Mouse (Mus musculus) kidney, embryonic 16.5 days (tissue): ENCODE results near the gene E030018B13Rik. TPM values are rescaled to one million over a fixed set of nuclear protein-coding genes. Genes with fewer than 3 reads are reported as not detected.

ENCODE experiments used
- ATAC-seq: fragments of 200-750 bp; cut with Nextera tagmentation; 2 replicates; pipeline ENCODE4 v1.8.0; 2017; ENCODE audit warnings: moderate TSS enrichment; ENCODE audit not compliant: low FRiP score, low TSS enrichment
- H3K27ac ChIP-seq: fragments of 300-500 bp; sonication (generic); 2 replicates; pipeline ENCODE4 v1.5.1; 2014; ENCODE audit warnings: low read length
- H3K27me3 ChIP-seq: fragments of 300-500 bp; sonication (generic); 2 replicates; pipeline ENCODE4 v1.6.1; 2014; ENCODE audit warnings: low read length, control low read depth, mixed read lengths; ENCODE audit not compliant: insufficient read depth
- H3K36me3 ChIP-seq: fragments of 300-500 bp; sonication (generic); 2 replicates; pipeline ENCODE4 v1.6.1; 2014; ENCODE audit warnings: low read length, control low read depth, mixed read lengths; ENCODE audit not compliant: insufficient read depth
- H3K4me1 ChIP-seq: fragments of 300-500 bp; sonication (generic); 2 replicates; pipeline ENCODE4 v1.6.1; 2014; ENCODE audit warnings: low read length, control low read depth, mixed read lengths; ENCODE audit not compliant: insufficient read depth
- H3K4me2 ChIP-seq: fragments of 300-500 bp; sonication (generic); replicated peaks from 2 replicates; pipeline ENCODE4 v1.6.1; 2014; ENCODE audit warnings: low read depth, low read length
- H3K4me3 ChIP-seq: fragments of 300-500 bp; sonication (generic); 2 replicates; pipeline ENCODE4 v1.5.1; 2014; ENCODE audit warnings: mild to moderate bottlenecking, low read length
- H3K9ac ChIP-seq: fragments of 300-500 bp; sonication (generic); replicated peaks from 2 replicates; pipeline ENCODE4 v1.6.1; 2014; ENCODE audit warnings: low read length
- H3K9me3 ChIP-seq: fragments of 300-500 bp; sonication (generic); 2 replicates; pipeline ENCODE4 v1.6.1; 2016; ENCODE audit warnings: low read length, control low read depth
- WGBS: fragments of 180-500 bp; shearing (Covaris S2); extraction: QIAGEN DNeasy Blood & Tissue Kit; methylation state at CpG from one replicate; pipeline ENCODE4 v1.1.7; 2014; 5-methylcytosine and 5-hydroxymethylcytosine counted together
- polyA plus RNA-seq: library from polyadenylated mRNA; unstranded; fragments of >200 nt; fragmentation: Nextera tagmentation; extraction: Ambion mirVana; gene quantifications from 2 replicates; pipeline ENCODE4 v1.2.1, GENCODE M21; 2015

The E030018B13Rik gene
- polyA plus RNA-seq, 1 experiment from 2014 or later: not detected

DNA sequence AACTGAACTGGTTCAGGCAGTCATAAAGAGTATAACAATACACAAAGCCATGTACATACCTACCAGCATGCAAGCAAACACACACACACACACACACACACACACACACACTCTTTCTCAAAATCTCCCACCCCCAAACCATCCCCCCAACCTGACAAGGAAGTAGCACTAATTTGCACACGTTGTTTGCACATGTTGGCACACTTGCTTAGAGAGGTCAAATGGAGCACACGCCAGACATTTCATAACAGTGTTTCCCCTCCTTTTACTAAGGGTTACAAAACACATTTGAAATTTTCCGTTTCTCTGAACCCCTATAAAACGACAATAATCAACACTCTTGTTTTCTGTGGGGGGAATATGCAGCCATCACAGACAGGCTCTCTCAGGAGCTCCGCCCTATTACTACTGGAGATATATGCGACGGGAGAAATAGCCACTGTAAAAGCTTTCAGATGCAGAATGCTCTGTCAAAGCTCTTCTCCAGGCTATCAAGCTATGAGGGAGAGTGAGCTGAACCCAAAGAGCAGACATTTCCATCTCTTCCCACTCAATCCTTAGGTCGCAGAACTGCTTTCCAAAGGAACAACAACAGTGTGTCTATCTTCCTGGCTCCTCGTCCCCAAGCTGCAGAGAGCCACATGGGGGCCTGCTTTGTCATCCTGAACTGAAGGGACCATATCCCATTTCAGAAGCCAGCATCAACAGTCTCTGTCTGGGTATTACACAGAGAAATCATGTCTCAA is 12.8 kb upstream of the E030018B13Rik start:
- no peaks in the 10 kb centered on the region for H3K36me3 ChIP-seq
- no peak for ATAC-seq
- no peak overlapping the region for H3K9ac ChIP-seq
- H3K4me2 ChIP-seq: no peak overlapping the region
- H3K4me3 ChIP-seq: no peak overlapping the region
- 60% methylated on average over 9 of the region's 9 CpGs for WGBS
- H3K9me3 ChIP-seq: no peaks in the 10 kb centered on the region
- H3K27me3 ChIP-seq: no peaks in the 10 kb centered on the region
- peaks cover 27% of the 10 kb centered on the region for H3K4me1 ChIP-seq
- H3K27ac ChIP-seq: no peak overlapping the region

- Histone ChIP-seq H3K9me3 (no peaks in the 10 kb centered on the region), H3K27ac (peak overlapping the region; percentile 67), H3K4me3 (no peak overlapping the region), H3K27me3 (no peaks in the 10 kb centered on the region), H3K36me3 (no peaks in the 10 kb centered on the region), H3K9ac (no peak overlapping the region), H3K4me2 (no peak overlapping the region), H3K4me1 (peaks cover 31% of the 10 kb centered on the region)
- ATAC-seq: no peak
- 76% methylated on average over 2 of the region's 2 CpGs for WGBS
Observed at GRCm38 (mm10) chr7:63905190-63905589, 11.5 kb upstream of the E030018B13Rik start.

GRCm38 (mm10) chr7:63905642-63906041 is 11.0 kb upstream of the E030018B13Rik start:
- Histone ChIP-seq H3K9me3 (no peaks in the 10 kb centered on the region), H3K27ac (peak overlapping the region; percentile 67), H3K4me1 (peaks cover 36% of the 10 kb centered on the region), H3K9ac (no peak overlapping the region), H3K4me3 (no peak overlapping the region), H3K27me3 (no peaks in the 10 kb centered on the region), H3K4me2 (no peak overlapping the region), H3K36me3 (no peaks in the 10 kb centered on the region)
- WGBS: 78% methylated on average over 5 of the region's 5 CpGs
- no peak for ATAC-seq

- Histone ChIP-seq H3K4me2 (no peak overlapping the region), H3K36me3 (no peaks in the 10 kb centered on the region), H3K27me3 (no peaks in the 10 kb centered on the region), H3K4me1 (peaks cover 52% of the 10 kb centered on the region), H3K27ac (peak overlapping the region; percentile 19; the same call in 1 of the 2 replicates), H3K9ac (no peak overlapping the region), H3K9me3 (no peaks in the 10 kb centered on the region), H3K4me3 (no peak overlapping the region)
- 78% methylated on average over 5 of the region's 5 CpGs for WGBS
- ATAC-seq: no peak
Observed at GRCm38 (mm10) chr7:63907778-63908495, 8.7 kb upstream of the E030018B13Rik start.

GRCm38 (mm10) chr7:63908496-63909285 is 8.0 kb upstream of the E030018B13Rik start:
- H3K9me3 ChIP-seq: no peaks in the 10 kb centered on the region
- no peak for ATAC-seq
- H3K4me2 ChIP-seq: peak overlapping the region; percentile 1; the same call in 1 of the 2 replicates
- WGBS: 37% methylated on average over 10 of the region's 11 CpGs
- H3K4me1 ChIP-seq: peaks cover 52% of the 10 kb centered on the region
- no peak overlapping the region for H3K4me3 ChIP-seq
- H3K27me3 ChIP-seq: no peaks in the 10 kb centered on the region
- no peaks in the 10 kb centered on the region for H3K36me3 ChIP-seq
- peak overlapping the region; percentile 19 for H3K27ac ChIP-seq
- H3K9ac ChIP-seq: no peak overlapping the region

GRCm38 (mm10) chr7:63910225-63910624 is 6.4 kb upstream of the E030018B13Rik start:
- ATAC-seq: no peak
- Histone ChIP-seq H3K9me3 (no peaks in the 10 kb centered on the region), H3K27ac (peak overlapping the region; percentile 29; the same call in 1 of the 2 replicates), H3K4me2 (no peak overlapping the region), H3K27me3 (no peaks in the 10 kb centered on the region), H3K4me1 (peaks cover 60% of the 10 kb centered on the region), H3K9ac (no peak overlapping the region), H3K36me3 (no peaks in the 10 kb centered on the region), H3K4me3 (no peak overlapping the region)
- 61% methylated on average over 5 of the region's 5 CpGs for WGBS

DNA sequence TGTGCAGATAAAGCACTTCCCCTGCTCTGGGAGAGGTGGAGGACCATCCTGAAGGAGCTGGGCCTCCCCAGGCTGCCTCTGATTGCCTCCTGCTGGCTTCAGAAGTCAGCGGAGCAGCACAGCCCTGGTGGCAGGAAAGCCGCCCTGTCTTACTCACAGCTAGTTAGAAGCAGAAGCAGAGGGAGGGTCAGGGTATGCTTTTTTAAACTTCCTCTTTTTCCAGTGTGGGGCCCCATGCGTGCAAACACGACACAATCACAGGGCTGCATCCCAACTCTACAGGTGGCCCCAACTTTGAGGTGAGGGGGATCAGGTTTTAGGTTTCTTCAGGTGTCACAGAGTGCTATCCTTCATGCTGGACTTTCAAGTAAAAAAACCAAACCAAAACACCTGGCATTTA is 5.7 kb upstream of the E030018B13Rik start:
- peak; percentile 47; the same call in 1 of the 2 replicates for ATAC-seq
- no peak overlapping the region for H3K9ac ChIP-seq
- no peaks in the 10 kb centered on the region for H3K27me3 ChIP-seq
- no peak overlapping the region for H3K4me3 ChIP-seq
- H3K4me2 ChIP-seq: no peak overlapping the region
- peak overlapping the region; percentile 66 for H3K27ac ChIP-seq
- peaks cover 58% of the 10 kb centered on the region for H3K4me1 ChIP-seq
- H3K36me3 ChIP-seq: no peaks in the 10 kb centered on the region
- 30% methylated on average over 4 of the region's 4 CpGs for WGBS
- no peaks in the 10 kb centered on the region for H3K9me3 ChIP-seq

DNA sequence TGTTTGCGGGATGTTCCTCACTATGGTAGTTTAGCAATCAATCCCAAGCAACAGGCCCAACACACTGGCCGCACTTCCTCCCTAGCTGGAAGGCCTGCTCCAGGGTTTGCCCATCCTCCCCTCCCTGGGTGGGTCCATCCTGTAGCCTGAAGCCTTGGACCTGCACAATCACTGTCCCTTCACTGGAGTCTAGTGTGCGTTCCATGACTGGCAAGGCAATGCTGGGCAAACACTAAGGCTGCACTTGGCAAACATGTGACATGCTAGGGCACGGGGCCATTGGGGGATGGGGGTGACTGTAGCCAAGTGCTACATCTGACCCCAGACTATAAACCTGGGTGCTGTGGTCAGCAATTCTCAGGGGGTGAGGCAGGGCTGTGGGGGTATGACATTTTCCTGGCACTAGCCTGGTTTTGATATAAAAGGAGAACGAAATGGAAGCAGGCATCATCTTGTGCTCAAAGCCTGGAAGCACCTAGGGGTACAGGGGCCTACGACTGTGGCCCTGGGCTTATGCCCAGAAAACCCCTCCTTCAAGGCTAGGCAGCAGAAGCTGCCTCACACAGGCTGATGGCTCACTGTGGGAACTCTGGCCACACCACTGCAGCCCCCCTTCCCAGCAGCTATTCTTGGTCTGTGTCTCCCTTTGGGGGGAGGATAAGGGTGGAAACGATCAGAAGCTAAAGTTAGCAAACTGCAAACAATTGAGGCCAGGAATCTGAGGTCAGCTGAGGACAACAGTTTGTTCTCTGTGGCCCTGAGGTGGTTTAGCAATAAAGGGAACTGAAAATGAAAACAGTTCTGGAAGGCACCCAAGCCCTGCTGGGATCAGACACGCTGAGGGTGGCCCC is 5.0 kb upstream of the E030018B13Rik start:
- 43% methylated on average over 8 of the region's 8 CpGs for WGBS

More for the DNA sequence above, 5.0 kb upstream of the E030018B13Rik start:
- no peaks in the 10 kb centered on the region for H3K9me3 ChIP-seq
- peak overlapping the region; percentile 10; the same call in 1 of the 2 replicates for H3K4me2 ChIP-seq
- no peaks in the 10 kb centered on the region for H3K36me3 ChIP-seq
- no peaks in the 10 kb centered on the region for H3K27me3 ChIP-seq
- no peak overlapping the region for H3K4me3 ChIP-seq
- H3K27ac ChIP-seq: peak overlapping the region; percentile 66
- ATAC-seq: peak; percentile 29
- H3K9ac ChIP-seq: no peak overlapping the region; the same call in 1 of the 2 replicates
- H3K4me1 ChIP-seq: peaks cover 58% of the 10 kb centered on the region
